Mouse (Mus musculus) layer of hippocampus, adult 11-12 months (tissue): ENCODE data around the gene Fam72a.

ENCODE experiments used
- DNase-seq: peaks from one replicate; pipeline ENCODE4 v3.0.0; 2022; ENCODE audit warnings: low spot score

The Fam72a gene

DNA sequence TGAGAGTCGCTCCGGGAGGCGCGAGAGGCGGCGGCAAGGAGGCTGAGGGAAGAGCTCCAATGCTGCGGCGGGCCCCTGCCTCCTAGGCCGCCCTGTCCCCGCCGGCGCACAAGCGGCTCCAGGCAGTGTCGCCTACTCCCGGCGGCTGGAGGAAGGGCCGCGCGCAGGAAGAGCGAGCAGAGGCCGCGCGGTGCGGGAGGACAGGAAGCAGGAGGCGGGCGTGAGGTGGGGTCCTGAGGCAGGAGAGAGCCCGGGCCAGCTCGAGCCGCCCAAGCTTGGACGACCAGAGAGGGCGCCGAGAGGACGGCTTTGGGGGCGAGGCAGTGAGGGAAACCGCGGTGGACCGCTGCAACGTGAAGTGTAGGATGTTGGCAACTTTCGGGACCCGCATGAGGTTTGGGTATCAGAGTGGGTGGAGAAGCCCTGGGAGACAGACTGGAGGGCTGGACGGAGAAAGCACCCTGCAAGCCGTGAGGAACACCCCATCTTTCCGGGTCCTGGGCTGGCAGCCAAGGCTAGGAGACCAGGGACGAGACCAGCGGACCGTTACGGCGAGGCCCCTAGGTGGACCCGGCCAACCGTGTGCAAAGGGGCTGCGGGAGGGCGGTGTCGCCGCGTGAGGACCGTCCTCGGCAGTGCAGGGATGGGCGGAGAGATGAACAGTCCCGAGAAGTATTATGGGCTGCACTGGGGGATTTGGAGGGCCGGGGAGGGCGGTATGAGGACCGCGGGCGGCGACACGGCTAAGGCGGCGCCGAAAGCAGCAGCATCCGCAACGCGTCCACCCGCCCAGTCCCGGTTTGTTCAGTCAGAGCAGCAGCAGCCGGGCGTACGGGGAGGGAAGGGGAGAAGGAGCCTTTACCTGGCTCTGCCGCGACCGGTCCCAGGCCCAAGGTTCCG, 1.1 kb upstream of the Fam72a start:
- DNase-seq: peak; percentile 66

DNA sequence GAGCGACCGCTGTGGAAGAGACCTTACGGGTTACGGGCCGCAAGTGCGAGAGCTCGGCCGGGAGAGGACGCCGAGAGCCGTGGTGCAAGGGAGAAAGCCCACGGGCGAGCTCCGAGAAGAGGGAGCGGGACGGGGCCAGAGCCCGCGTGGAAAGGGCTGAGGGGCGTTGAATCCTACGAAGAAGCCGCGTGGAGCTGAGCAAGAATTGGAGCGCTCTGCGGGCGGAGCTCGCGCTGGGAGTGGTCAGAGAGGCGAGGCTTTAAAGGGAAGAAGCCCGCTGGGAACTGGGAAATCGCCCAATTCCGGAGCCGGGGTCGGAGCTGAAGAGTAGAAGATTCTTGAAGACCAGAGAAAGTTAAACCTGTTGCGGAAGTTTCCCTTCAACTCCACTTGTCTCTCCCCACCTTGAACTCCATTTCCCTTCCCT, 391 bp downstream of the Fam72a start:
- peak; percentile 47 for DNase-seq

DNA sequence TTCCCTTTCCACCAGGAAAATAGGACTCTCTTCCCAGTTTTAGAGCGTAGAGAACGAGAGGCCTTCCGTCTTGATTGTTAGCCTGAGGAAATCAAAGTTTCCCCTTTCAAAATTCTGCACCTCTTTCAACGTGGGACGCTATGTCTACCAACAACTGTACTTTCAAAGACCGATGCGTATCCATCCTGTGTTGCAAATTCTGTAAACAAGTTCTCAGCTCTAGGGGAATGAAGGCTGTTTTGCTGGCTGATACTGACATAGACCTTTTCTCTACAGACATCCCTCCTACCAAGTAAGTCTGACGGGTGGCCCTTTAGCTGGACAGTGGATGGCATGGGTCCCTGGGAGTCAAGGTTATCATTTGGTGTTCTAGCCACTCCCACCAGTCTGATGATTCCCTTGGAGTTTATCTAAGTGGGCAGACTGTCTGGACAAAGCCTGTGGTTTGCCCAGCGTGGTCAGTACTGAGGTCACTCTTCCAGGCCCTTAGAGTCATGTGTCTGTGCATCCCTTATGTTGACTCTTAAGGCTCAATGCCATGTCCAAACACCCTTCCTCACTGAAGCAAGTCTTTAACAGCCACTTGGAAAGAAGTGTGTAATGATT, 961 bp downstream of the Fam72a start:
- DNase-seq: no peak

DNA sequence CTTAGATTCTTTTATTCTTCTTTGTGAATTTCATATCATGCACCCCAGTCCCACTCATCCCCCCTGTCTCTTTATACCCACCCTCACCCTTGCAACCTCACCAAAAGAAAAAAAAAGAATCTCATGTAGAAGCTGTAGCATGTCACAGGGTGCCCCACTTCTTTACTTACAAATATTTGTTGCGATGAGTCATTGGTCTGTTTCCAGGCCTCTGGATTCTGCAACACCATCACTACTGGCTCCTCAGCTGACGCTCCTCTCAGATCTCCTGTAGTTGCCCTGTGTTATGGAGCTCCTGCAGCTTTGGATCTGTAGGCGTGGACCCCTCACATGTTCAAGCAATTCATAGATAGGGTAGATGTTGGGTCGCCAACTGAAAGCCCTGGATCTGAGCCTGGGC, 12.1 kb downstream of the Fam72a start:
- DNase-seq: no peak

DNA sequence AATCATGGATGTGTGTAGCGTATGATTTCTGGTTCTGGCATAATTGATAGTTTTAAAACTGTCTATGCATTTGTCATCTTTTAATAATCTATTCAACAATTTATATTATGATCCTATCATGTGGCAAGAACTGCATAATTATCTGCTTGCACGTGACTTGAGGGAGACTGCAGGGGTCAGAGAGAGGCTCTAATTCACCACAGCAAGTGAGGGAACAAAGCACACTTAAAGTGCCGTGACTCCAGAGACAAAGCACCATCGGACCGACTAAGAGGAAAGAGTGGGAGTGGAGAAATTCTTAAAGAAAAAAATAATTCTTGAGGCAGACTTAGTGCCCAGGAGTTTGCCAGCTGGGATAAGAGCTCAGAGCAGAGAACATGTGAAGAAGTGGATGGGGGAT, 13.1 kb downstream of the Fam72a start:
- DNase-seq: no peak

DNA sequence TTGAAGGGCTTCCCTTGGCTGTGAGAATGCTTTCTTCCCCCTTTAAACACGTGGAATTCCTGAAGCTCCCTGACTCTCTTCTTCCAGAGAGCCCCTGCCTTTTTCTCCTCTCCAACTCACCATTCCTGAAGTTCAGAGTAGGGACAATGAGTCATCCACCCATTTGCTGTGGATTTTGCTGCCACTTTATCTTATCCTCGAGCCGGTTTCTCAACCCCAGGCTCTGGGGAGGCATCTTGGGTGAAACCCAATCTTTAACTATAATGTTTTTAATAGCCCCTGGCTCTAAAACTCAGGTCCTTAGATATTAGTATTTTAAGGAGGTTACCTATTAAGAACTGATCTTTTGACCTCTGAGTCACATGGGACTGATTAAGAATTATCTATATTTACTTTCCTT, 13.7 kb downstream of the Fam72a start:
- no peak for DNase-seq

DNA sequence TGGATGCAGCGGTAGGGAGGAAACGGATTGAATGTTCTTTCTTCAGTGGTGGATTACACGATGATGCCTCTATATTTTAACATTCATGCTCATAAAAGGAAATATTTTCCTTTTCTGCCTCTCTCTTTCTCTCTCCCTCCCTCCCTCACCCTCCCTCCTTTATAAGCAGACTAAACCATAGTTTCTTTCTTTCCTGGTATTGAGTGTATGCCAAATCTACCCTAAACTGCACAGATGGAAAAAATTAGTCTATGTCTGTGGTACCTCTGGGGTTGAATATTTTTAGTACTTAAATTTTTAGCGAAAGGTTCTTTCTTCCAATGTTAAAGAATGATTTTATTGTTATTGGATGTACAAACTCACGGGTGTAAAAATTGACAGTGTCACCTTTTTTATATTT, 14.2 kb downstream of the Fam72a start:
- DNase-seq: no peak

DNA sequence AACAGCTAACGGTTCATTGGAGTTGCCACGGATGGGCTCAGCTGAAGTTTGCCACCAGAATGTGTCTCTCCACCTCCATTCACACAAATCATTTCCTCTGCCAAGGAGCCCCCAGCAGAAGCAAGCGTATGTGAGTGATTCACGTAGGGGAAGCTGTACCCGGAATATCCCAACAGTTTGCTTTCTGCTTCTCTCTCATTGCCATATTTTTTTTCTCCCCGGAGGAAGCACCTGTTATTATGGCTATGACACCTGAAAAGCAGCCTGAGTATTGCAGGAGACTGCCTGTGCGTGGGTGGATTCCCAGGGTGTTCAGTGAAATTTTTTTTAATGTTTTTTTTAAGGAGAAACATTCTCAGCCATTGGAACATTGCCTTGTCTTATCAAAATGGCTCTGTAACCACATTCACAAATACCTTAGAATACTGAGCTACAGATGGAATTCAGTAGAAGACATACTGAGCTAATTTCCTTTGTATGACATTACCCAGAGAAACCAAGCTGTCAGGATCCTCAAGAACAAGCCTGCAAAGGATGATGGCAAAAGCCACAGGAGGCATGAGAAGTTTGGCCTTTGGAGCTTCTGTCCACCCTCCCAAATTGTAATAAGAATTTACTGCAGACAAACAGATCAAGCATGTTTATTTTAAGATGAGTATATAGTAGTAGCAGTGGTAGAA, 16.3 kb downstream of the Fam72a start:
- DNase-seq: peak; percentile 54

DNA sequence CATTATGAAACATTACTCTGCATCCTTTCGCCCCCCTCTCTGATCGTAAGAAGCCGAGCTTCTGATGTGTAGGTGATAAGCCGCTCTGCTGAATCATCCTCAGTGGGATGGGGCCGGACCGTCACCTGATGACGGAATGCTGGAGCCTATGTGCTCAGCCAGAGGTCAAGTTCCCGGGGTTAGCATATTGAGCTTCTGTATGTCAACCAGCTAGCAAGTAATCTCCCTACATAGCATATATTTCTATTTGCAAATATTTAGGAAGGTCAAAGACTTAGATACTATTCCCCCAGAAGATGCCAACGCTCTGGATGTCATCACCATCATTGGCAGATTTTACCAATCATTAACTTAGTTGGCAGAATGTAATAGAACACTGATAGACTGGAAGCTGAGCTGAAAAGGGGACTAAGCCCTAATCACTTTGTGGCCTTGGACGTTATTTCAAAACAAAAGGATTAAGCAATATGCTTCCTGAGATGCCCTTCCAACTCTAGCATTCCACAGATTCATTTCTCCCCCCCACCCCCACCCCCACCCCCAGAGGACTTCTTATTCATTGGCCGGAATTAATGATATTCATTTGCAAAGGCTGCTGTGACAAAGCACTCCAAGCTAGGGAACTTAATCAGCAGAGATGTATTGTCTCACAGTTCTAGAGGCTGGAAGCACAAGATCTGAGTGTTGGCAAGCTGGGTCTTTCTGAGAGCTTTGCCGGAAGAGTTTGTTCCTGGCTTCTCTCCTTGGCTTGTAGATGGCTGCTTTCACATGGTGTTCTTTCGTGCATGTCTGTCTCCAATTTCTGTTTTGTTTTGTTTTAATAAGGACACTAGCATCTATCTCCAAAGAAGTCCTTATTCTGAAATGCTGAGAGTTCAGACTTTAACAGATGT, 19.3 kb downstream of the Fam72a start:
- DNase-seq: no peak

DNA sequence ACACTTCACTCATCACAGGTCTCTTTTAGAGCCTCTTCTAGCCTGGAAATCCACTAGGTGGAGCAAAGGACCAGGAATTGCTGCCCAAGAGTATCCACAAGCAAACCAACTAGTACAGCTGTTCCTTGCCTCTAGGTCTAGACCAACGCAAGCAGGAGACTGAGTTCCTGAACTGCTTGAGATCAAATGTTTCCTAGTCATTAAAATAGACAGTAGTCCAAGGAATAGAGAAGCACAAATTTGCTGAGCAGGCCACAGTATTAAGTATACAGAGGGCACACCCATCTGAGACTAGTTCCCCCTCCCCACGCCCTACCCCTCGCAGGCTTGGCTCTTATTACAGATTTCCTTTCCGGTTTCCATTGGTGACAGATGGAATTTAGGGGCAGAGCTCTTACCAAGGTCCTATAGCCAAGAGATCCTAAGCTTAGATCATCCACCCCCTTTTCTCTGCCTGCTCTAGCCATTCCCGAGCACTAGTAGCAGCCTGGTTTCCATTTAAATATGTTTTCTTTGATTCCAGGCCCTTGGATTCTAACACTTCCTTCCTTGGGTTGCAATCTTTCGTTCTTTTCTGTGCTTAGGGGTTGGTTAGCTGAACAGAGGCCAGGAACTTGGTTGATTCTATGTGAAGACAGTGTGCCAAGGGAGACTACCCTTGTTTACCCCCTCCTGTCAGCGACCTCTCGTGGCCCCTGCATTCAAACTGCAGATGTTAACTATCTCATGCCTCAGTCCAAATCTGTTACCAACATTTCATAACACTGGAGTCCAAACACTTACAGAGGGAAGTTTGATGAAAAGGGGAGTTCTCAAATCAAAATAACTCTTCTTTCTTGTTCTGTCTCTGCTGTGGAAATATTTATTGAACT, 21.0 kb downstream of the Fam72a start:
- DNase-seq: peak; percentile 62

DNA sequence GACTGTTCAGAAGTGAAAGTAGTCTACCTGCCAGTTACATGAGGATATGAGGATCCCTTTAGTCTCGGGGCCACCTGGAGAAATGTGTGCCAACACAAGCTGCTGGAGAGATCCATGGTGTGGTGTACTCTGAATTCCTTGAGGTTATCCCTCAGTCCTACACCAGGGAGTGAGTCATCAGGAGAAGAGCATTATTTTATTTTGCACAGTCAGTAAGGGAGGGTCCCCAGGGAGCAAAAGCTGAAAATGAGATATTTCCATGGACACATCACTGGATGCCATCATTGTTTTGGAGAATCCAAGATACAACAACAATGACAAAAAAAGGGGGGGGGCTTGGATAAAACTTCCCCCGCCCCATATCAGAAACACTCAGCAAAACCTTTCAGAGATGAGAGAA, 24.3 kb downstream of the Fam72a start:
- no peak for DNase-seq

DNA sequence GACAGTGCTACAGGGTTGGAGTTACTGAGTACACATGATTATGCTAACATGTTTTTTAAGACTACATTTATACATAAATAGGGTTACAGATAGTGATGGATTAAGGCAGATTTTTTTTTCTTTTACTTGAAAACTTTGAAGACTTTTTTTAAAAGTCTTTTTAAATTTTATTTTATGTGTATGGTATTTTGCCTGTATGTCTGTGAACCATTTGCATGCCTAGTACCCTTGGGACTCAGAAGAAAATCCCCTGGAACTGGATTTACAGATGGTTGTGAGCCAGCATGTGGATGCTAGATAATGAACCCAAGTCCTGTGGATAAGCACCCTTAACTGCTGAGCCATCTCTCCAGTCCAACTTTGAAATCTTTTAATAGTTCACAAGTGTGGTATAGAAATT, 25.7 kb downstream of the Fam72a start:
- no peak for DNase-seq

DNA sequence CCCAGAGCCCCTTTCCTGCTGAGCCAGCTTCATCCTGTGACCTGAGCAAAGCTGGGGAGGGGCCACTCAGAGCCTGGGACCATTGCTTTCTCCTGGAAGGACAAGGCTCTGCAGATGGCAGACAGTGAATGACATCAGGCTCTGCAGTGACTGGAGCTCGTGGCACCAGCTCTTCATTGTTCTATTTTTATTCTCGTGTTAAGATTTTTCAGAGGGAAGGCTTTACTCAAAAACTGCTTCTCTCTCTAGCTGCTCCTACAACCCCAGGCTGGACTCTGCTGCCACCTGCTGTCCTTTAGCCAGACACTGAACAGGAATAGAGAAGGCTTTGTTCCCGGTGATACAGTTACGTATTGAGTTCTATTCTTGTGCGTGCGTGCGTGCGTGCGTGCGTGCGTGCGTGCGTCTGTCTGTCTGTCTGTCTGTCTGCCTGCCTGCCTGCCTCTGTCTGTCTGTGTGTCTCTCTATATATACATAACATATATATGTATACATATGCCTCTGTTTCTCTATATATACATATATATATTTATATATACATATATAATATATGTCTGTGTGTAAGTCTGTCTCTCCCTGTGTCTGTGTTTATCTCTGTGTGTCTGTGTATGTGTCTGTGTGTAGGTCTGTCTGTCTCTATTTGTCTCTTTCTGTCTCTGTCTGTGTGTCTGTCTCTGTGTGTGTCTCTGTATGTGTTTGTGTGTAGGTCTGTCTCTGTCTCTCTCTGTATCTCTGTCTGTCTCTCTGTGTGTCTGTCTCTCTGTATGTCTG, 27.5 kb downstream of the Fam72a start:
- DNase-seq: peak; percentile 86

DNA sequence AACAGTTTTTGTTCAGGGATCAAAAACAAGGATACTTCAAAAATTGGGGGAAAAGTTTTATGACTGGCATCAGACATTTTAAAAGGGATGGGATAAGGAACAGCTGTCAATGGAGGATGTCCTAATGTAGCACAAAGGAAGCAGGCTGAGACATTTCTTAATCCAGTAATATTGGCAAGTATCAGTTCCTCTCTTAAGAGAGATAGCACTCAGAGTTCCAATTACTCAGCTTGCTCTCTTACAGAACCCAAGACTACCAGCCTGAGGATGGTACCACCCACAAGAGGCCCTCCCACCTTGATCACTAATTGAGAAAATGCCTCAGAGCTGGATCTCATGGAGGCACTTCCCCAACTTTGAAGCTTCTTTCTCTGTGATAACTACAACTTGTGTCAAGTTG, 32.8 kb downstream of the Fam72a start:
- no peak for DNase-seq

DNA sequence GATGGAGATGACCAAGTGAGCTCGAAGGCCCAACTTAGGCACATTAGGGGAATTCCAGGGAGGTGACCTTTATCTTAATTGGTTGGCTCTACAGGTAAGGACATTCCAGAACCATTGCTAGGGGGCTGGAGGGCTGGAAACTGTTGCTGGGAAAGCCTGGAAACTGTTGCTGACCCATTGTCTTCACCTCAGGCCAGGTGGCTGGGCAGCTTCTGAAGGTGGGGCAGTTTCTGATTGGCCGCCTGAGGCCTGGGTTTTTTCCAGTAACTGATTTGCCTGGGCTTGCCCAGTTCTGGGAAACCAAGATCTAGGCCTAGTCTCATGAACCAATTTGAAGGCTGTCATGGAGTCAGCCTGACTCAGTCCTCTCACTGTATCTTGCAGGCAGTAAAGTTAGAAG, 34.4 kb downstream of the Fam72a start:
- no peak for DNase-seq

DNA sequence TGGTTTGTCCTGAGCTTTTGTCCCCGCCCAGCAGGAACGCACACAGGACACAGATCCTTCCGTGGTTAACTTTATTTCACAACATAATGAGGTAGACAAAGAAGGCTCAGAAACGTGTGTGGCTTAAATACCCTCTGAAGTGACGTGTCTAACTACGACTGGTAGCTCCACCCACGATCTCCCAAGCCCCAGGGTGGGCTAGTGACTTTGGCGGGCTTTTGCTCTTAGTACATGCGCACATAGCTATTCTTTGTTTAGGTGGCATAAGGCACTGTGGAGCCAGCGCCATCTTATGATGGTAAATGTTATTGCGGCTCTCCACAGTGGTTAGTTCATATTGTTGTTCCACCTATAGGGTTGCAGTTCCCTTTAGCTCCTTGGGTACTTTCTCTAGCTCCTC, 38.4 kb downstream of the Fam72a start:
- DNase-seq: peak; percentile 26

DNA sequence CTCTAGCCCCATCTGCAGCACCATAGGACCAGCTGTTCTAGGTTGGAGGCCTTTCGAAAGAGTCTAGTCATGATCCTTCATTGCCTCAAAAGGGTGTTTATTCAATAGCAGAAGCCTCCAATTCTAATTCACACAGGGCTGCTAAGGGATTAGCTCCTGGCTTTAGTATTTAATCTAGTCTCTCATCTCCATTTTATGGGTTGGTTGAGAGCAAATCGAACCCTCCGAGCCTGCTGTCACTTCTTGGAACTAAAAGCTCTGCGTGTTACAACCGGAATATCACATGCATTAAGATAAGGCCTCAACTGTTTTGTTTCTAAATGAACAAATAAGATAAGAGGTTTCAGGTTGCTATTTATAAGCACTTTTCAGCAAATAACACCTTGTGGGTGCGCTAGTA, 42.0 kb downstream of the Fam72a start:
- no peak for DNase-seq

DNA sequence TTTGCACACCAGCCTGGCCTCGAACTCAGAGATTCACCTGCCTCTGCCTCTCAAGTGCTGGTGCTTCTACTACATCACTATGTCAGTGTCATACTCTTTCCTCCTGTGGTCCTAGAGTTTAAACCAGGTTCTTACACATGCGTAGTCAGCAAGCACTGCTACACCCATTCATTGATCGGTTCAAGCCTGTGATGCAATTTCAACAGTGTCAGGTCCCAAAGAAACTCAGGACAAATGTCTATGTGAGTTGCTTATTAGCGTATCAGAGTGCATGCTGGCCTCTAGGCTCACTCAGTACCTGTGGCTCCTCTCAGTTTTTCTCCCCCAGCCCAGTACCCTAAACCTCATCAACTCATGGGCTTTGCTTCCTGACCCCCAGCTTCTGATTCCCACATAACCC, 42.7 kb downstream of the Fam72a start:
- no peak for DNase-seq

DNA sequence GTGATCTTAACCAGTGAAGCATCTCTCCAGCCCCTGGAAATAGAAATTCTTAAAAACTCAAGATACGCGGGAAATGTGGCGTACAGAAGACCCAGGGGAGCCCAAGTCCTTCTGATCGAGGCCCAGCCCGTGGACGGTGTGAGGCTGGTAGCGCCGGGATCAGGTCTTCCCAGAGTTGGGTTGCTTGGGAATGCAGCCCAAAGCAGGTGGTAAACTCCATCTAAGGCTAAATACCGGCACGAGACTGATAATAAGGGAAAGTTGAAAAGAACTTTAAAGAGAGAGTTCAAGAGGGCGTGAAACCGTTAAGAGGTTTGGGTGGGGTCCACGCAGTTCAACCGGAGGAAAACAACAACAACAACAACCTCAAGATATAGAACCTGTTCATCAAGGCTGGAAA, 46.0 kb downstream of the Fam72a start:
- DNase-seq: no peak

DNA sequence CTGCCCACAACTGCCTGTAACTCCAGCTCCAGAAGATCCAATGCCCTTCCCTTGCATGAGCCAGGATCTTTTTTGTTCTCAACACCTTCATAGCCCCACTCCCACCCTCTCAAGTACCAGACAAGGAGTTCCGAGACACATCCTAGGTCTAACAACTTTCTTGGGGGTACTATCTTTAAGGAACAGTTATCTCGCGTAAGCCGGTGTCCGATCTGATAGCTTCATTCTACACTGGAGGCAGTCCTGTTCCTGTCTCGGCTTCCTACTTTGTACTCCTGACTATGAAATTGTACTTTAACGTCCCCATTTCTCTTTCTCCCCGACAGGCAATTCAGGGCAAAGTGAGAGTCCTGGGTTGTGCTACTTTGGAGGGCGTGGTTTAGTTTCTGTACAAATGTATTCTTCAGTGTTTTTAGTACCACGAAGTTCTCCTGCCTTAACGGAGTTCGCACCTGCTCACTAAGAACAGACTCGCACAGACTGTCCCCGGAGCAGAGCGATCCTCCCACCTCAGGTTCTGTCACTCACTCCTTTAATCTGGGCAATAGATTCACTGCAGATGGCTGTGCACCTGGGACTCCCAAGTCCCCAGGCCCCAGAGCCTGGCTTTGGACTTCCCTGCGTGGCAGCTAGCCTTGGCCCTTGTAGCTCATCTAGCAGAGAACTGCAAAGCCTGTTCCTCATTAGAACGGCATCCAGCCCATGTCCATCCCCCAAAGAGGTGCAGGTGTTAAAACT, 51.4 kb downstream of the Fam72a start:
- peak; percentile 34 for DNase-seq
